Mouse (Mus musculus) bone marrow macrophage, adult 2 months (primary cell): Measurements from ENCODE around the gene Olfr270.

Experiments
- CTCF ChIP-seq: IDR thresholded peaks from 2 replicates; pipeline ENCODE4 v1.5.1; 2012; ENCODE audit warnings: low read depth, mild to moderate bottlenecking, low read length, moderate library complexity
- POLR2A ChIP-seq: IDR thresholded peaks from 2 replicates; pipeline ENCODE4 v1.6.1; 2012; ENCODE audit warnings: mild to moderate bottlenecking, low read depth, low read length, borderline replicate concordance

DNA sequence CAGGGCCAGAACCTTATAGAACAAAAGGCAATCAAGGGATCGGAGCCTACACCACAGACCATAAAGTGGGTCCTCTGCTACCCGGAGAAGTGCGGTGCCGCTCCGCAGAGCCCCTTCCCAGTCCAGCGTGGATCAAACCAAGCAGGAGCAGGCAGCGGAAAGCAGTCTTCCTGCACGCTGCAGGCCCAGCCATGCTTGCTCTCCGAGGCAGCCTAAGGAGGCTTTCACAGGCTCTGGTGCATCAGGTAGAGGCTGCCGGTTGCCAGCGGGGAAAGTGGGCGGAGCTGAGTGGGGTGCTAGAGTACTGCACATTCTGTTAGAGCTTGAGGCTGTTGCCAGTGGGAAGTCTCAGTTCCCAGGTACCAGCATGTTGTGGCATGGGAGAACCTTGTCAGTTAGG, 24.9 kb downstream of the Olfr270 start, which contains the start of gene Nipsnap3a:
- TF ChIP-seq POLR2A (no peak), CTCF (no peak)
